Mouse (Mus musculus): ENCODE results near the gene Atp5g3.

GRCm38 (mm10) chr2:73901169-73901568, 10.0 kb downstream of the Atp5g3 start:
- TF ChIP-seq TAL1 (IDR thresholded peaks at IDR 0.05; ENCODE audit: low read length) (no peak), GATA1 (IDR thresholded peaks at IDR 0.05; ENCODE audit: low read length) (no peak)
